Mouse (Mus musculus): ENCODE measurements around the gene Polg2.
A peak's percentile ranks its signal among the peaks of the same experiment; 100 is the strongest.

GRCm38 (mm10) chr11:106788026-106788774 is 8.9 kb upstream of the Polg2 start:
- TF ChIP-seq CTCF (IDR thresholded peaks at IDR 0.05; ENCODE audit: low read depth, low read length) (no peak), POLR2A (IDR thresholded peaks at IDR 0.05; ENCODE audit: extremely low read depth, insufficient read depth, low read length) (peak; percentile 98)
